Mouse (Mus musculus): ENCODE measurements around the gene Ccdc180. TPM values are rescaled to one million over a fixed set of nuclear protein-coding genes. Genes with fewer than 3 reads are reported as not detected.

Gene Ccdc180
- polyA plus RNA-seq, 1 experiment from 2014 or later = 0.59 TPM

- ATAC-seq = no peak
- Histone ChIP-seq H3K27ac (ENCODE audit: low read length) (no peak overlapping the region), H3K4me1 (ENCODE audit: control insufficient read depth, insufficient read depth, low read length) (peaks cover 21% of the 10 kb centered on the region), H3K27me3 (ENCODE audit: control insufficient read depth, insufficient read depth, low read depth, low read length) (no peaks in the 10 kb centered on the region), H3K36me3 (ENCODE audit: control insufficient read depth, insufficient read depth, low read length) (no peaks in the 10 kb centered on the region), H3K4me2 (ENCODE audit: low read length) (peak overlapping the region; percentile 88), H3K9me3 (replicated peaks; ENCODE audit: control insufficient read depth, low read length, poor library complexity, severe bottlenecking) (no peaks in the 10 kb centered on the region), H3K4me3 (ENCODE audit: low read depth, low read length) (peak overlapping the region; percentile 86), H3K9ac (ENCODE audit: low read depth, low read length) (peak overlapping the region; percentile 83)
- 10% methylated on average over 9 of the region's 9 CpGs for WGBS
These were observed 82.8 kb downstream of the Ccdc180 start for GRCm38 (mm10) chr4:45972951-45973350.

GRCm38 (mm10) chr4:45976931-45977667, 87.0 kb downstream of the Ccdc180 start:
- WGBS = 80% methylated on average over 6 of the region's 6 CpGs

GRCm38 (mm10) chr4:45979916-45980315, 89.8 kb downstream of the Ccdc180 start:
- Histone ChIP-seq H3K4me3 (ENCODE audit: low read depth, low read length) (no peak overlapping the region), H3K36me3 (ENCODE audit: control insufficient read depth, insufficient read depth, low read length) (no peaks in the 10 kb centered on the region), H3K27ac (ENCODE audit: low read length) (no peak overlapping the region), H3K4me1 (ENCODE audit: control insufficient read depth, insufficient read depth, low read length) (no peaks in the 10 kb centered on the region), H3K27me3 (ENCODE audit: control insufficient read depth, insufficient read depth, low read depth, low read length) (no peaks in the 10 kb centered on the region), H3K4me2 (ENCODE audit: low read length) (no peak overlapping the region), H3K9me3 (replicated peaks; ENCODE audit: control insufficient read depth, low read length, poor library complexity, severe bottlenecking) (no peaks in the 10 kb centered on the region), H3K9ac (ENCODE audit: low read depth, low read length) (no peak overlapping the region)
- 48% methylated on average over 2 of the region's 2 CpGs for WGBS
- no peak for ATAC-seq

More at GRCm38 (mm10) chr4:45976931-45977667, 87.0 kb downstream of the Ccdc180 start:
- H3K4me3 ChIP-seq (ENCODE audit: low read depth, low read length) = no peak overlapping the region
- H3K27me3 ChIP-seq (ENCODE audit: control insufficient read depth, insufficient read depth, low read depth, low read length) = no peaks in the 10 kb centered on the region
- ATAC-seq = no peak
- no peaks in the 10 kb centered on the region for H3K36me3 ChIP-seq (ENCODE audit: control insufficient read depth, insufficient read depth, low read length)
- no peak overlapping the region for H3K9ac ChIP-seq (ENCODE audit: low read depth, low read length)
- H3K4me2 ChIP-seq (ENCODE audit: low read length) = no peak overlapping the region
- H3K27ac ChIP-seq (ENCODE audit: low read length) = no peak overlapping the region
- peaks cover 15% of the 10 kb centered on the region for H3K4me1 ChIP-seq (ENCODE audit: control insufficient read depth, insufficient read depth, low read length)
- no peaks in the 10 kb centered on the region for H3K9me3 ChIP-seq (replicated peaks; ENCODE audit: control insufficient read depth, low read length, poor library complexity, severe bottlenecking)

GRCm38 (mm10) chr4:45981054-45981453, 91.0 kb downstream of the Ccdc180 start:
- Histone ChIP-seq H3K27ac (ENCODE audit: low read length) (no peak overlapping the region), H3K4me3 (ENCODE audit: low read depth, low read length) (no peak overlapping the region), H3K4me1 (ENCODE audit: control insufficient read depth, insufficient read depth, low read length) (no peaks in the 10 kb centered on the region), H3K9ac (ENCODE audit: low read depth, low read length) (no peak overlapping the region), H3K9me3 (replicated peaks; ENCODE audit: control insufficient read depth, low read length, poor library complexity, severe bottlenecking) (no peaks in the 10 kb centered on the region), H3K36me3 (ENCODE audit: control insufficient read depth, insufficient read depth, low read length) (no peaks in the 10 kb centered on the region), H3K27me3 (ENCODE audit: control insufficient read depth, insufficient read depth, low read depth, low read length) (no peaks in the 10 kb centered on the region), H3K4me2 (ENCODE audit: low read length) (no peak overlapping the region)
- ATAC-seq = no peak

- Histone ChIP-seq H3K9me3 (replicated peaks; ENCODE audit: control insufficient read depth, low read length, poor library complexity, severe bottlenecking) (no peaks in the 10 kb centered on the region), H3K9ac (ENCODE audit: low read depth, low read length) (no peak overlapping the region), H3K36me3 (ENCODE audit: control insufficient read depth, insufficient read depth, low read length) (peaks cover 5% of the 10 kb centered on the region; the same call in 1 of the 2 replicates), H3K27me3 (ENCODE audit: control insufficient read depth, insufficient read depth, low read depth, low read length) (no peaks in the 10 kb centered on the region), H3K4me2 (ENCODE audit: low read length) (no peak overlapping the region), H3K4me1 (ENCODE audit: control insufficient read depth, insufficient read depth, low read length) (no peaks in the 10 kb centered on the region), H3K4me3 (ENCODE audit: low read depth, low read length) (no peak overlapping the region), H3K27ac (ENCODE audit: low read length) (no peak overlapping the region)
- ATAC-seq = no peak
- WGBS = 78% methylated on average over 6 of the region's 6 CpGs
These were observed 100.5 kb downstream of the Ccdc180 start for GRCm38 (mm10) chr4:45990427-45991135.

GRCm38 (mm10) chr4:45998536-45998935, 108.4 kb downstream of the Ccdc180 start:
- H3K4me3 ChIP-seq (ENCODE audit: low read depth, low read length) = no peak overlapping the region
- WGBS = 91% methylated on average over 4 of the region's 4 CpGs

More at GRCm38 (mm10) chr4:45998536-45998935, 108.4 kb downstream of the Ccdc180 start:
- no peak overlapping the region for H3K4me2 ChIP-seq (ENCODE audit: low read length)
- H3K9me3 ChIP-seq (replicated peaks; ENCODE audit: control insufficient read depth, low read length, poor library complexity, severe bottlenecking) = no peaks in the 10 kb centered on the region
- no peaks in the 10 kb centered on the region for H3K4me1 ChIP-seq (ENCODE audit: control insufficient read depth, insufficient read depth, low read length)
- H3K36me3 ChIP-seq (ENCODE audit: control insufficient read depth, insufficient read depth, low read length) = peaks cover 7% of the 10 kb centered on the region
- no peak overlapping the region for H3K9ac ChIP-seq (ENCODE audit: low read depth, low read length)
- H3K27me3 ChIP-seq (ENCODE audit: control insufficient read depth, insufficient read depth, low read depth, low read length) = no peaks in the 10 kb centered on the region
- H3K27ac ChIP-seq (ENCODE audit: low read length) = no peak overlapping the region
- no peak for ATAC-seq

Other genes starting within 250 kb of the Ccdc180 start
- 22.7 and 24.2 TPM in 2 replicates for gene Aldh1b1, start 91.3 kb upstream of the Ccdc180 start, polyA plus RNA-seq (2015; fragmentation: Nextera tagmentation; extraction: Ambion mirVana)
- gene Igfbpl1, start 63.4 kb upstream of the Ccdc180 start, polyA plus RNA-seq (2015; fragmentation: Nextera tagmentation; extraction: Ambion mirVana) = 33.4 and 39.5 TPM in 2 replicates
- gene Stra6l, start 41.6 kb upstream of the Ccdc180 start, polyA plus RNA-seq (2015; fragmentation: Nextera tagmentation; extraction: Ambion mirVana) = 1.0 and 1.2 TPM in 2 replicates
- 24.9 and 26.1 TPM in 2 replicates for gene Tdrd7, start 75.0 kb downstream of the Ccdc180 start, polyA plus RNA-seq (2015; fragmentation: Nextera tagmentation; extraction: Ambion mirVana)
- gene Tmod1, start 148.6 kb downstream of the Ccdc180 start, polyA plus RNA-seq (2015; fragmentation: Nextera tagmentation; extraction: Ambion mirVana) = 0.80 and 0.85 TPM in 2 replicates
- 70.2 and 75.7 TPM in 2 replicates for gene Ncbp1, start 248.3 kb downstream of the Ccdc180 start, polyA plus RNA-seq (2015; fragmentation: Nextera tagmentation; extraction: Ambion mirVana)
- gene Tstd2, start 248.4 kb downstream of the Ccdc180 start, polyA plus RNA-seq (2015; fragmentation: Nextera tagmentation; extraction: Ambion mirVana) = 24.9 and 31.5 TPM in 2 replicates

Measured in midbrain, embryonic 16.5 days (tissue).